Mouse (Mus musculus): ENCODE results near the gene Usp42.

Gene Usp42

GRCm38 (mm10) chr5:143687589-143687988 lies 44.5 kb downstream of the Usp42 start:
- no peak for DNase-seq

DNA sequence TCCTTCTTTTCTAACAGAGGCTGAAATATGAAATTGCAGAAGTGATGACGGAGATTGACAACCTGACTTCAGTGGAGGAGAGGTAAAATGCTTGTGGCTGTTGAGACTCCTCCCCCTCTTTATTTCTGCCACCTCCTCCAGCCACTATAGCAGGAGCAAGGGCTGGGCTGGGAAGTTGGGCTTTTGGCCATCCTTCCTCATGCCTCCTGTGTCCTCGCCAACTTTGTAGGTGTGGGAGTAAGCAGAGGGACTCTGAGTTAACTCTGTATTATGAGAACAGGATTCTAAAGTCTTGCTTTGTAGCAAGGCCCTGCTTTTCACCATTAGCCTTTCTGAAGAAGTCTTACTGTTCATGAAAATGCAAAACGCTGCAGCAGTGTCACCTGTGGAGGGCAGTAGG lies 45.6 kb downstream of the Usp42 start:
- DNase-seq, result no peak

GRCm38 (mm10) chr5:143684911-143685390 lies 47.1 kb downstream of the Usp42 start:
- DNase-seq, result no peak

DNA sequence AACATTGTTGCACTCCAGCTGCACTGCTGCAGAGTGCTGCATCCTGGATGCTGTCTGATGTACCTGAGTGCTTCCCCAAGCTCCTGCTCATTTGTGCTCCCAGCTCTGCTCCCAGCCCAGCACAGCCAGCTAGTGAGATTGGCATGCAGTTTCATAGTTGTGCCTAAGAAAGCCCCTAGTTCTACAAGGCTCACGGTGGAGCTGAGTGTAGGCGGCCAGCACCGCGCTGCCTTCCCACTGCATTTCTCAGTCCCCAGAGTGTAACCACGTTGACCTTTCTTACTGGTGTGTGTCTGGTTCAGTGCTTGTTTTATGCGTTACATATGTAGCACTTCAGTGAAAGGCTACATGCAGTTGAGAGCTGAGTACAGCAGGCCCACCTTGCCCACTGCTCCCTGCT lies 48.4 kb downstream of the Usp42 start:
- DNase-seq, result no peak

DNA sequence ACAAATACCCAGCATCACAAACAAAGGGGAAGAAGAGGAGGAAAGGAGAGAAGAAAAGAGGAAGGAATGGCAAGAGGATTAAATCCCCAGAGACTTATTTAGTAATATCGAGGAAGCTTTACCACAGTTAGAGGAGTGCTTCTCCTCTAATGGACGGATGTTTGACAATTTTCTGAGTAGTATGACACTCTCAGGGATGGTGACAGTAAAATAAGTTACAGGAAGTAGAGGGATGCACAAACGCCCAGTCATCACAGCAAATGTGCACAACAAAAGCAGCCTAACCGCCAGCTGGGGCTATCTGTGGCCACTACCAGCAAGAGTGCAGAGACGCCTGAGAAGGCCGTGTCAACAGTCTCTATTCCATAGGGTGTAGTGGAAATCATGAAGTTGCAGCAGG lies 52.4 kb downstream of the Usp42 start:
- no peak for DNase-seq

DNA sequence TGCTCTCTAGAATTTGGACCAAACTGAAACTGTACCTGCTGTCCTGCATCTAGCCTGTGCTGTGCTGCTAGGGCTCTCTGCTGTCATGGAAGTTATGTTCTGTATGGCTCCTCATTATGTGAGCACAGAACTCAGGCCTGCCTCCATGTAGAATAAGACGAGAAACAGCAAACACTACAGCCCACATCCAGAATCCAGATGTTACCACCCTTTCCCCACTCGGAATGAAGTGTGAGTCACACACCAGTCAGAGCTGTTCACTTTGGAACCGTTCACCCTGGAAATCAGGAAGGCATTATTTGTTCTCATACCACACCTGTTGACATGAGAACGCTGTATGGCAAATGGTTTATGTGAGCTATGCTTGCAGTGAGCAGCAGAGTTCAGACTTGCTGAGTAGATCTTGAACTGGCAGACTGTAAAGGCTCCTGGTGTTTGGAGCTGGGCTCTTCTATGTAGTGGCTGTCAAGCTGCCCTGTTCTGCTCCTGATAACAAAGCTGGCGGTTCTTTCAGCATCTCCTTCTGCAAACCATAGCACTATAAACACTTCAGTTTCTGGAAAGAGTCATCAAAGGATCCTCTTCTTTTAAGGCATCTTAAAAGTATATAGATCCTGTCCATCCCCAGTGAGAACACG lies 53.3 kb downstream of the Usp42 start:
- peak; percentile 32 for DNase-seq

DNA sequence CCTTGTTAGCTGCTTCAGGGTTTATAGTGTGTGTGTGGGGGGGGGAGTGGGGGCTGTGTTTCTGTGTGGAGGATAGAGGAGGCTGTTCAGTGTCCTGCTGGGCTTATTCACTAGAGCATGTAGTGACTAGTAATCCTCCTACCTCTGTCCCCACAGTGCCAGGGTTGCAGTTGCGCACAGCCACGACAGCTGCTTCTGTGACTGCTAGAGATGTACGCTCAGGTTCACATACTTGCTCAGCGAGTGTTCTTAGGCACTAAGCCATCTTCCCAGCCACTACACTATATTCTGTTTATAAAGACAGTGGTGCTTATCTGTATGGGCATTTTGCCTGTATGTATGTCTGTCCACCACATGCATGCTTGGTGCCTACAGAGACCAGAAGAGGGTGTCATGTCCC lies 54.7 kb downstream of the Usp42 start:
- no peak for DNase-seq

GRCm38 (mm10) chr5:143676218-143676985 lies 55.7 kb downstream of the Usp42 start:
- DNase-seq, result no peak

DNA sequence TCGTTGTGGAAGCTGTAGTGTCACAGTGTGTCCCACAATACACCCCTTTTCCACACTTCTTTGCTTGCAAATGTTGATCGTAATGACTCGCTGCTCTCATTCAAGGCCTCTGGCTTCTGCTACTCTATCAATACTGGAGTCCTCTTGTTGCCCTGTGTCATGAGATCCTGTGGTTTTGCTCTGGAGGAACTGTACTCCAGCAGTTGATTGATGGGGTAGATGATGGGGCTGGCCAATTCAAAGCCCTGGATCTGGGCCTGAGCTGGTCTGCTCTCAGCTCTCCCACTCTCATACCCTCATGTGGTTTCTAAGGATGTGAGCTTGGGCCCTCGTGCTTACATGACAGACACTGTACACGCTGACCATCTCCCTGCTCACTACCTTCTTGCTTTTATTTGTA lies 57.5 kb downstream of the Usp42 start:
- peak; percentile 37 for DNase-seq

GRCm38 (mm10) chr5:143670740-143671415 lies 61.2 kb downstream of the Usp42 start:
- DNase-seq, result no peak

DNA sequence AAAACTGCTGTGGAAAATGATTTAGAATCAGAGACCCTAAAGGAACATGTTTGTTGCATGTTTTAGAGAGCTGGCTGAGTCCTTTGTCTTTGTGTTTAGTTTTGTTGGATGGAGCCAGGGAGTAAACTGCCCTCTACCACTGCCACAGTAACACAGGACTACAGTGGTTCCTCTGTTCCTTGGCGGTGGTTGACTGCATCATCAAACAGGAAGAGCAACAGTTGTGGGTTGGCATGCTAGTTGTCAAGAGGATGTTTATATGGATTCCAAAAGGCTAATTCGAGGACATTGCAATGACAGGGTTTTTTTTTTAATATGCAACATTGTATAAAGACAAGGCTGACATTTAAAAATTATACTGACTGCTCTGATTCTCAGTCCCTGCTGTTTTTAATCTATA lies 62.2 kb downstream of the Usp42 start:
- peak; percentile 77 for DNase-seq

DNA sequence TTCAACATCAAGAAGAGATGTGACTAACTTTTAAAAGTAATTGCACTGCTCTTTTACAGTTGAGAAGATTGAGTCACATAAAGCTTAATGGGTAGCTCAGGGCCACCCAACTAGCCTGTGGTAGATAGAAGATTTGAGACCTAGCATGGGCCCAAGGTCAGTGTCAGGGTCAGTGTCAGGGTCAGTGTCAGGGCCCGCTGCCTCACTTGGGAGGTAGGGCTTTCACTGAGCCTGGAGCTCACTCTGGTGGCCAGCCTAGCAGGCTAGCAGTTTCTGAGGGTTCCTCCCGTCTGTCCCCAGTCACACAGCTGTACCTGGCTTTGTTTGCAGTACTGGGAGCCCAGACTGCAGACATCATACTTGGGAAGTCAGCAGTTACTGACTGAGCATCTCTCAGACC lies 62.7 kb downstream of the Usp42 start:
- DNase-seq, result no peak

DNA sequence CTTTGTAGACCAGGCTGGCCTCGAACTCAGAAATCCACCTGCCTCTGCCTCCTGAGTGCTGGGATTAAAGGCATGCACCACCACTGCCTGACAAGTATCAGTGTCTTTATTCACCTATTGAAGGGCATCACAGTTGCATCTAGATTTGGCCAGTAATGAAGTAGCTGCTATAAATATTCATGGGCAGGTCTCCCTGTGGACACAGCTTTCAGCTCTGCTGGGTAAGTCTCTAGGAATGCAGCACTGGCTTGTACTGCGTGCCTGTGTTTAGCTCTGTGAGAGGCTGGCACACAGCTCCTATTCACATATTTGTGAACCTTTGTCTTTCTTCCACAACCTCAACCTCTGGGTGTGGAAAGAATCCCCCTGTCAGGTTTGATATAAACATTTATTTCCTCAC lies 63.2 kb downstream of the Usp42 start:
- peak; percentile 34 for DNase-seq

DNA sequence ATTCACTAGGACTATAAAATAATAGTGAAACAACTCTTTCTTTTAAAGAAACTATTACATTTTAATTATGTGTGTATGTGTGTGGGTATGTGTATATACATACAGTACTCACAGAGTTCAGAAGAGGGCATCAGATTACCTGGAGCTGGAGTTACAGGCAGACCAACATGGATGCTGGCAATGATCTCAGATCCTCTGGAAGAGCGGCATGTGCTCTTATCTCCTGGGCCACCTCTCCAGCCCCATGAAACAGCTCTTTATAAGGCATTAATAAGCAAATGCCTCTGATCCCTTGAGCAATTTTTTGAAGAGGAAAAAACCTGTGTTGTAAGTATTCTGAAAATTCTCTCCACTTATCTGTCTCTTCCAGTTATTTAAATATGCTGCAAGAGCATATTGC lies 66.1 kb downstream of the Usp42 start:
- DNase-seq, result no peak

- no peak for DNase-seq
Observed at GRCm38 (mm10) chr5:143665561-143665960, 66.5 kb downstream of the Usp42 start.

GRCm38 (mm10) chr5:143663074-143663687 lies 68.9 kb downstream of the Usp42 start:
- no peak for DNase-seq
